Mouse (Mus musculus) T-helper 1 cell (primary cell): ENCODE measurements around the gene Stk38.

Source experiments
- in situ Hi-C: fragments of 300-600 bp; cut with MboI, MseI; formaldehyde crosslinking; loops from one replicate; pipeline ENCODE4 v1.15.1; 2025; ENCODE audit warnings: high pct_unique_total_duplicates

Stk38 gene

DNA sequence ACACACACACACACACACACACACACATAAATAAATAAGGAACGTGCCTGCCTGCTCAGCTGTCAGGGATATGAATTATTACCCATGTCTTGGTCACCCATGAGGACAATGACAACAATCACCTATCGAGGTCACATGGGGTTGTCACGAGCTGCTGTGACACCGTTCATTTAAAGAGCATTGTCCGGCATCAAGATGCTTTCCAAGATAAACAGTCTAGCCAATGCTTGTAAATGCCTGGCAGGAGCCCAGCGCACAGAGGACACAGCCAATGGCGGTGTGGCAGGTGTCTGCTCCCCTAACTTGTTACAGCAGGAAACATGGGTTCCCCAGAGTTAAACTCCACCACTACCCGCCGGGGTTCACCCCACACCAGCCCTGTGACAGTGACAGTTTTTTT is 79.8 kb downstream of the Stk38 start:
- in situ Hi-C loops, result no loop called here

DNA sequence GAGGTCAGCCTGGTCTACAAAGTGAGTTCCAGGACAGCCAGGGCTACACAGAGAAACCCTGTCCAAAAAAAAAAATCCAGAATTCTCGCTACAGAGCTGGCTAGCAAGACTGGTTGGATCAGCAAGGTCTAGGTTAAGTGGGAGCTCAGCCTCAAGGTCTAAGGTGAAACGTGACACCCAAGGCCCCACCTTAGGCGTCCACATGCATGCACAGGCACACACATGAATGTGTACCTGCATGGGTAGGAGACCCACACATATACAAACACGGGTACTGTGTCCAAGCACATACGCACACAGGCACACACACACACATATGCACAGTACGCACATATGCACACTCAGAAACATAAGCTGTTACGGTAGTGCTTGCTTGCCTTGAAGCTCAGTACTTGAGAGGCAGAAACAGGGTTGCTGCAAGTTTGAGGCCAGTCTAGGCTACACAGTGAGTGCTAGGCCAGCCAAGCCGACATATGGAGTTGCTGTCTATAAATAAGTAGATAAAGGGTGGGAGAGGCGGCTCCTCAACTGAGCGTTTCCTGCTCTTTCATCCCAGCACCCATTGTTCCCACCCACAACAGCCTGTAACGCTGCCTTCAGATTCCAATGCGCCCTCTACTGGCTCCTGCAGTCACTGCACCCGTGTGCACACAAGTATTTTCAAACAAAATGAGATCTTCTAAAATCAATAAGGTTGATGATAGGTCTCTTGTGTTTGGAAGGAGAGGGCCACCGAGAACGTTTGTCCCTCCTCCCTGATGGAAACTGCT is 80.7 kb downstream of the Stk38 start:
- in situ Hi-C loops, result no loop called here

DNA sequence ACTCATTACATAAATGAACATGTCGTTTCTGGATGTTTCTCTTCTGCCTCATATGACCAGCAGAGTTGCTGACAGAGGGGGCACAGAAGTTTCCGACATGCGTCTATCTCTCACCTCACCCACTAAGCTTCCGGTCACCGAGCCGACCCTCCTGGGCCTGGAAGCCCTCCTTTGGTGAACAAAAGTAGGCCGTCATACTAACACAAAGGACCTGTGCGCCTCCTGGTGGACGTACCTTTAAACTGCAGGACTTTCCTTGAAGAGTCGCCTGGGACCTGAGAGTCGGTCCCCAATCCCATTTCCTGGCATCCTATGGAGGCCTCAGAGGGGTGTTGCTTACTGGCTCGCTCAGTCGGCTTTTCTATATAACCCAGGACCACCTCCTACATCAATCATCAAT is 81.4 kb downstream of the Stk38 start:
- in situ Hi-C loops, result no loop called here

DNA sequence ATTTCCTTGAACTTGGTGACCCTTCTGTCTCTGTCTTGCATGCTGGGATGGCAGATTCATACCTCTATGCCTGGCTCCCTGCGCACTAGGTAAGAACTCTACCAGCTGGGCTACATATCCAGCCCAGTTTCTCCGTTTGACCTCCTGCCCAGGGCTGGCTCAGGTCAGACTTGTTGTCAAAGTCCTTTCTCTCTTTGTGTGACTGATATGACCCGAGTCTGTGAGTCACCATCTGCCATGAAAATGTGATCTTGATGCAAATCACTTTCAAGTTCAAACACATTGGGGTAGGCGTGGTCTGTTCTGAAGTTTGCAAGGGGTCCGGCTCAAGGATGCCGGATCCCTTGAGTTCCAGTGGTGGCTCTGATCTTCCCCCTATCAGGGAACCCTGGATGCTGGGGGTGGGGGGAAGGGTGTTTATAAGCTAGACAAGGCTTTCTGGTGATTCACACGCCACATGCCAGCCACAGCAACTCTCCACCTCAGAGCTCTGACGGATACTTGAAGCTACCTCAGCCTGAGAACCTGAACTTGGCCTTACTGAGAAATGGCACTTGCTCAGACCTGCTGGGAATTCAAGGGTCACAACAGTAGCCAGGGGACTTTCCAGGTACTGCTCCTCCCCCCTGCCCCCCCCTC is 82.7 kb downstream of the Stk38 start:
- in situ Hi-C loops, result no loop called here

DNA sequence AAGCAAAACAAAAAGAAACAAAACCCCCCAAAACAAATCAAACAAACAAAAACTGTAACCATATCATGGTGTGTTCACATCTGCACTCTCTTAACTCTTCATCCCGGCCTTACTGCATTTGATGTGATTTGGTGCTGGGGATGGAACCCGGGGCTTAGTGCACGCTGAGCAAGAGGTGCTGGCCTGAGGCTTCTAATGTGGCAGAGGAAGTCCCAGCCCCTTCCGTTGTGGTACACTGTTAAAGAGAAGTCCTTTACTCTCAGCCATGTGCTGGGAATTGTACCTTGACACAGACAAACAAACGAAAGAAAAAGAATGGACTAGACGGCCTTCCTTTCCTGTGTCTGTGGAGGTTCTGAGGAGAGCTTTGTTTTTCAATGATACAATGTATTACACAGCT is 85.7 kb downstream of the Stk38 start:
- in situ Hi-C loops, result no loop called here

DNA sequence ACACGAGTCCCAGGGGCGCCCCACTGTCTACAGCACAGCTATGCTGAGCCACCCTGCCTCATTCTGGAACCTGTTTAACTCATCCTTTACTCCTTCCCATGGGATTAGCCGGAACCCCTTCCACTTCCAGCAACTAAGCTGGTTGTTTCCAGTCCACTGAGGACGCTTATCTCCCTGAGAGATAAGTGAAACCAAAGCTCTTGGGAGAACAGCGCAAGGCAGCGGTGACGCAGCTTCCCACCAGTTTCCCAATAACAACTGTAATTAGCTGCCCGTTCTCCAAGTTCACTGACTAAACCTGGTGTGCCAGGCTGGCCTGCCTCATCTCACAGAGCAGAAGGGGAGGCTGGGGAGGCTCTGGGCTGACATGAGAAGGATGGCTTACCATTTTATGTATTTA is 86.7 kb downstream of the Stk38 start:
- in situ Hi-C loops, result no loop called here
